ENCODE assay signal across 8 mouse cellular contexts in genomic region chr7:142737772-142738171, GRCm38 (mm10). TPM values are rescaled to one million over a fixed set of nuclear protein-coding genes. Genes with fewer than 3 reads are reported as not detected.
A peak's percentile ranks its signal among the peaks of the same experiment; 100 is the strongest.
DNase-seq lines count a peak whose midpoint lies in the region; ATAC-seq and TF ChIP-seq lines count a peak whose summit lies in the region.

No protein-coding gene starts in this region.

- H3K4me1 ChIP-seq in heart, adult 2 months (ENCODE audit: control insufficient read depth, insufficient read depth, low read length) = no peaks in the 10 kb centered on the region
- no peaks in the 10 kb centered on the region for H3K4me1 ChIP-seq in heart, embryonic 11.5 days (ENCODE audit: control insufficient read depth, insufficient read depth, low read length)

- no peaks in the 10 kb centered on the region for H3K9me3 ChIP-seq in heart, embryonic 11.5 days (replicated peaks; ENCODE audit: control insufficient read depth, low read length)

- no peak for ATAC-seq in heart, embryonic 11.5 days (replicated peaks; ENCODE audit: insufficient number of reproducible peaks, low FRiP score, low TSS enrichment)

- no peak for DNase-seq in heart, adult 2 months
- DNase-seq in spleen, adult 12 weeks (ENCODE audit: low spot score) = peak; percentile 6
- DNase-seq in spleen, postnatal 14 days (ENCODE audit: low spot score in 2 of 2) = no peak
- DNase-seq in cerebellum, postnatal 10 days = peak; percentile 55 to 66
- DNase-seq in kidney, postnatal 10 days = peak; percentile 43
- DNase-seq in naive thymus-derived CD4-positive, alpha-beta T cell, adult 2 months (ENCODE audit: low read depth) = peak; percentile 67
- DNase-seq in ovary, adult 18-20 months (ENCODE audit: low spot score) = no peak

- H3K27ac ChIP-seq in heart, adult 2 months = no peak overlapping the region
- H3K27ac ChIP-seq in heart, embryonic 11.5 days (ENCODE audit: low read depth, low read length) = no peak overlapping the region

- no peaks in the 10 kb centered on the region for H3K27me3 ChIP-seq in heart, adult 2 months (ENCODE audit: control insufficient read depth, insufficient read depth, low read length)
- no peaks in the 10 kb centered on the region for H3K27me3 ChIP-seq in heart, embryonic 11.5 days (ENCODE audit: control insufficient read depth, insufficient read depth, low read length)

- intact Hi-C loops in heart, adult 2 months (cut with DNase I) = loop anchor here (5.0 kb wide), 1 partner anchor 115 kb away; no protein-coding TSS in a partner anchor

- H3K4me2 ChIP-seq in heart, embryonic 11.5 days = no peak overlapping the region

- H3K9ac ChIP-seq in heart, adult 2 months (ENCODE audit: low read depth, low read length) = no peak overlapping the region
- no peak overlapping the region for H3K9ac ChIP-seq in heart, embryonic 11.5 days (ENCODE audit: low read depth, low read length)

- no peak for TF ChIP-seq EP300 in heart, adult 2 months (IDR thresholded peaks at IDR 0.05; ENCODE audit: insufficient read depth, low read depth, low read length)

- TF ChIP-seq POLR2A in heart, adult 2 months (IDR thresholded peaks at IDR 0.05; ENCODE audit: insufficient read depth, low read depth, low read length) = no peak

- H3K36me3 ChIP-seq in heart, adult 2 months (ENCODE audit: control insufficient read depth, insufficient read depth, low read length) = no peaks in the 10 kb centered on the region
- H3K36me3 ChIP-seq in heart, embryonic 11.5 days (ENCODE audit: control insufficient read depth, insufficient read depth, low read length) = no peaks in the 10 kb centered on the region

- no peak overlapping the region for H3K4me3 ChIP-seq in heart, adult 2 months
- no peak overlapping the region for H3K4me3 ChIP-seq in heart, embryonic 11.5 days (ENCODE audit: low read depth, low read length)

- peak; percentile 87 for TF ChIP-seq CTCF in heart, adult 2 months (IDR thresholded peaks at IDR 0.05)

- WGBS in heart, adult 2 months = 5% methylated on average over 3 of the region's 3 CpGs
- WGBS in heart, embryonic 11.5 days (ENCODE audit: insufficient replicate concordance) = 12% methylated on average over 3 of the region's 3 CpGs

- no peaks in the 10 kb centered on the region for H3K79me2 ChIP-seq in heart, adult 2 months (replicated peaks; ENCODE audit: control insufficient read depth, insufficient read depth, low read length)

RNA-seq across cellular contexts. Expression of gene Ins2, which starts 5.4 kb away (rescaled TPM):
- total RNA-seq in heart, adult 2 months (2021) = not detected
- not detected in 2 replicates for polyA plus RNA-seq in heart, adult 2 months (2012; rRNA removed)
- polyA plus RNA-seq in heart, embryonic 11.5 days (2014; fragmentation: Nextera tagmentation; extraction: Ambion mirVana) = not detected in 2 replicates

Comparison
In these comparisons a context has a peak if more than half of its experiments do, and no peak if none do; other contexts are left out.
1. DNase-seq: peak in spleen, adult 12 weeks (single experiment), cerebellum, postnatal 10 days (2 of 2), kidney, postnatal 10 days (single experiment) and naive thymus-derived CD4-positive, alpha-beta T cell, adult 2 months (single experiment); none in heart, adult 2 months (0 of 2), spleen, postnatal 14 days (0 of 2) and ovary, adult 18-20 months (single experiment).